Mouse (Mus musculus) fat pad, adult 2 months (tissue): ENCODE data around the gene Podn.

Experiments used
- DNase-seq: peaks from one replicate; pipeline ENCODE4 v3.0.0-alpha.2; 2011; ENCODE audit warnings: low read depth, low spot score; ENCODE audit errors: extremely low read depth

Podn gene

DNA sequence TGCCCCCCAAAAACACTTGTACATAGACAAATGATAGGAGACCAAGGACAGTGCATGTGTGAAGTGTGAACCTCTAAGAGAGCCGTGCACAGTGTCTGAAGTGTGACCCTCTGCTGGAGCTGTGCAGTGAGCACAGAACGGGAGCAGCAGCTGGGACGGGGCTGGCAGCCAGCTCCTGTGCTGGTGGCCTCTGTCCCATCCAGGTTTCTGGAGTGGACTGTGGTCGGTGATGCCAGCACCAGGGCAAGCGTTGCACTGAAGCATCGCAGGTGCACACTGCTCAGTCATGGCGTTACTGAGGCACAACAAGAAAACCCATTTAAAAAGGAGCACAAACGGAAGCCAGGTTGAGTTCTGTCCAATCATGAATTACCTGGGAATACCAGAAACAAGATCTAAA lies 50.1 kb downstream of the Podn start:
- DNase-seq = no peak

DNA sequence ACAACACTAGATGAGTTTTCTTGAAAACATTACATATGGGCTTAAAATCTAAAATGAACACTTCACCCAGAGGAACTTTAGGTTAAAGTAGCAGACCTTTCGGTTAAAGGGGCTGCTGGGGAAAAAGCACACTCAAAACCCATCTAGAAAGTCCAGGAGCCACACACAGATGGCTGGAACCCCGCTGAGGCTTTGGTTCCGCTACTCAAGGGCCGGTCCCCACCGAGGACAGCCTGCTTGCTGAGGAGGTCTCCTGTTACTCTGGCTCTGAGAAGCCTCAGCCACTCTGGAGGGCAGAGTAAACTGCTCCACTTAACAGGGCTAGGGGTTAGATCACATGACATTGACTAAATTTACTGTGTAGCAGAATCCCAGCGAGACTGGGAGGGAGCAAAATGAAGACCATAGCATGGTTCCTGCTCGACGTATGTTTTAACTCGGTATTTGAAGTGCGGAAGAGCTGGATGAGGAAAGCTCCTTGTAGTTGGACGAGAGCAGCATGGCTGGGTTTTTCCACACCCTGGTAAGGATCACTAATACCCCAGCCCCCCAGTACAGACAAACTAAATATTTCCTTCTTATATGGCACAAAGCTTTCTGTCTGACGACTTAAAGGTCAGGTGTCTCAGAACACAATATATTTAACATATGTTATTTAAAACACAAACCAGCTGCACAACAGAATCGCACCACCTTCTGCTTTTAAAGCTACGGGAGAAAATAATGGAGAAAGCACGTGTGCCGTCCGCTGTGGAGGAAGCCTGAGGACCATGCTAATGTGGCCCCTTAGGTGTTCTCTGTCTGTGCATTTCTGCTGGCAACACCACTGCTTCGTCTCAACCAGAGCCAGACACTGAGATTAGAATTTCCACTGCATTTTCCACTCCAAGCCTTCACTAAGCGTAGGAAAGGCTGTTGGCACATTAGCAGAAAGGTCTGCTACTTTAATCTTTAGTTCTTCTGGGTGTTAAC lies 50.8 kb downstream of the Podn start:
- no peak for DNase-seq

DNA sequence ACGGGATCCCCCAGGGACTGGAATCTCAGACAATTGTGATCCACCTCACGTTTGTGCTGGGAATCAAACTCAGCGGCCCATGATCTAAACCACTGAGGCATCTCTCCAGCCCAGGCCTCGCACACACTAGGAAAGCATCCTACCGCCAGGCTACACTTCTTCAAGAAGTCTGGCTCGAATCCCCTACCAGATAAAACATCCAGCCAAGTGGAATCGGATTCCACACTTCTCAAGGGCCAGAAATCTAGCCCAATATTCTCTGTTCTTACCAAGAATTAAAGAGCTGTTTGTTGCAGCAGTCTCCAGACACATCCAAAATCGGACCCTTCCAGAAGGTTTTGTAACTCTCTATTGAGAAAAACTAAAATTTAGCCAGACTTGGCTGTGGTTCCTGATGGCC lies 59.2 kb downstream of the Podn start:
- DNase-seq = no peak

DNA sequence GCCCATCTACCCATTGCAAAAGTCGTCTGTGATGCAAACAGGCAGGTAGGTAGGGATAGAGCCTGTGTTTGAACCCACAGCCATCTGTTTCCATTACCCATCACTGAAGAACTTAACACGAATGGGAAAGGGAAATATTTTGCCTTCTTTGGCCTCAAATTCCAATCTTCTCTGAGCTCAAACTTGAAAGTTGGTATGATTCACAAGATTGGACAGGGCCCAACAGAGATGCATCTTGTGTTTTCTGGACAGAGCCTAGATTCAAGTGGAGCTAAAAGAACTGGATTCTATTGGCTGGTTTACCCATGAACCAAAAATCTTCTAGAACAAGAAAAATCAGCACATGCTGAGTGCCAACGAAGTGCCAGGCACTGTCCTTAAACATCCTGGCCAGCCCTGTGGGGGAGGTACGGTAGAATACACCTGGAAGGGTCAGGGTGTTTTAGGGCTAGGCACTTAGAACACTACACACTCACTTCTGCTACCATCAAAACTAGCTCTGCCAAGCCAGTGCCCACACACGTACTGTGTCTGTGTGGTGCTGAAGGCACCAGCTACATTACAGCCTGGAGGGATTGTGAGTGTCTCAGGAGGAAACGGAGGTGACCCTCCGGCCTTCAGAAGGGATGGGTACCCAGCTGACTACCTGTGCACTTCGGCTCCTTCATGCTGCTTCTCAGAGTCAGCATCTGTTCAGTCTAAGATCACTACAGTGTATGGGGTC lies 63.0 kb downstream of the Podn start:
- no peak for DNase-seq

DNA sequence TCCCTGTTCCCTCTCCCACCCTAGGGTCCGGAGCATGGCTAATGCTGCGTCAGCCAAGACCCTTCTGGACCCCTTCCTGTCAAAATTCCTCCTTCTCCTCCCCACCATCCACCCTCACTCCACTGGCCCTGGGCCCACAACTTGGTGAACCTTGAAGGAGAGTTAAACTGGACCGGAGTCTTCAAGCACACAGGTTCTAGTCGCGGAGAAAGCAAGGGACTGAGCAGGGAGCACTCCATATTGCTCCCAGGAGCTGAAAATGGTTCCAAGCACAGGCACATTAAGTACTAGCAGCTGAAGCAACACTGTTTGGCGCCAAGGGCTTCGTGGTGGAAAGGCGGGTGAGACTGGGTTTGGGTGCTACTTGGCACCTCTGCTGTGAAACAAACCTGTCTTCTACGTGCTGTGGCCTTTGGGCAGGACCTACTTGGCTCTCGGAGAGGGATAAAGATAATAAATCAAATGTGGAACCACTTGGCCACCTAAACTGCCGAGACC lies 63.8 kb downstream of the Podn start:
- peak; percentile 88 for DNase-seq

DNA sequence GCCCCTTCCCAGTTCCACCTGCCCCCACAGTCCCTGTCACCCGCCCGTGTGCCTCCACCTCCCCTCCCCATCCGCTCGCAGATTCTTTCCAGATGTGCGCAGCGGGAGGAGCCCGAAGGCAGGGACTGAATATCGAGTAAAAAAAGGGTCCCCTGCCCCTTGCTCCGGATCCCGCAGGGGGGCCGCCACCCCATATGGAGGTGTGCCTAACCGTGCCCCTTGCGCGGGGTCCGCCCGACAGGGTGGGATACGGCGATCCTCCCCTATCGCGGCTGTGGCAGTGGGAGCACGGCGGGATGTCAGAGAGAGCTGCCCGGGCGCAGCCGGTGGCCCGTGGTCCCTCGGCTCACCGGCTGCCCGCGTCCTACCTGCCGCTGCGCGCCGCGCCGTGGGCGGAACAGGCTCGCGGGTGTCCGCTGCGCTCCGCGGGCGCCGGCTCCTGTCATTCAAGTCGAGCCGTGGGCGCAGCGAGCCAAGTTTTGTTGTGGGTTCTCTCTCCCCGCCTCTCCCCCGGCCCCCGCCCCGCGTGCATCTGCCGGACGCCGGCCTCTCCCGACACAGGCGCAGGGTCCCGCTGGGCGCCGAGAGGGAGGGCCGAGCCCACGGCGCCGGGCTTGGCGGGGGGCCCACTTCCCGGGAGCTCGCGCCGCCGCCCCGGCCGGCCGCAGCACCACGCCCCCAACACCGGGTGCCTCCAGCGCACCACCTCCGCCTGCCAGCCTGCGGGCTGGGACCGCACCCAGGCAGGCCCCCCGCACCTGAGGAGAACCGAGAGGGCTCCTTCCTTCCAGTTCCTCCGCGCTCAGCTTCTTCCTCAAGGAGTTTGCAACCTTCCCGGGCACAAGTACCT lies 64.5 kb downstream of the Podn start:
- DNase-seq = no peak

DNA sequence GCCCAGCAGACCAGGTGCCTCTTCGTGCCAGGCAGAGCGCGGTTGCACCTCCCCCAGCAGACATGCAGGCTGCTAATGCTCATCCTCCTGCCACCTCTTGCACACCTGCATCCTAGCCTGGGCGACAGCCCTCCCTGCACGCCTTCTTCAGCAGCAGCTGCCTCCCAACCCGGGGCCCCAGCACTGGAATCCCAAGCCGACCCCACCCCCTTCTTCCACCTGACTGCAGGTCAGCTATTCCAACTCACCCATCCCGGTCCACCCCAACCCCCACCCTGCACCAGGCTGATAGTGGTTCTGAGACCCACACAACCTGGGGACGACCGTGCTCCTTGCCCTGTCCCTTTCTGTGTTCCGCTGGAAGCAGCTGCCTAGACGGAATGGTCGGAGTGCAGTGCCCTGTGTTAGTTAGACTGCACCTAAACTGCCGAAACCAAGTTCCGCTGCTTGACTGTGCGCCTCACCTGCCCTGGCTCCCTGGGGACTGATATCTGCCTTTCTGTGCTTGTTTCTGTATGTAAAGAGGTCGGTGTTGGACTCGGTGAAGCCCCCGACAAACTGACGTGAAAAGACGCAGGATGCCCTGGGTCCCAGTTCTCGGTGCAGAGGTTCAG lies 65.2 kb downstream of the Podn start:
- no peak for DNase-seq

DNA sequence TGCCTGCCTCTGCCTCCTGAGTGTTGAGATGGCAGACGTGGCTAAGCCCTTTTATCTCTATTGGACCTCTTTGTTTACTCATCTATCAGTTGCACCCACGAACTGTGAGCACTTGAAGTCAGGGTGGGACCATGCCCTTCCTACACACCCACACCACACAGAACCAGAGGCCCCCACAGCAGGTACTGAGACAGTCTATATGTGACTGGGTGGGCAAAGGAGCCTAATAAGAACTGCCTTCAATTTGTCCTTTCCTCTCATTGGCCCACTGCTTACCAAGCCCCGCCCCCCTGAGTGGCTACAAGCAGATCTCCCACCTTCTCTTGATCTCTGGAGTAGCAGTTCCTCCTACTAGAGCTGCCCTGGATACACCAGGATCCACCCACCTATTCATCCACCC lies 70.1 kb downstream of the Podn start:
- no peak for DNase-seq

DNA sequence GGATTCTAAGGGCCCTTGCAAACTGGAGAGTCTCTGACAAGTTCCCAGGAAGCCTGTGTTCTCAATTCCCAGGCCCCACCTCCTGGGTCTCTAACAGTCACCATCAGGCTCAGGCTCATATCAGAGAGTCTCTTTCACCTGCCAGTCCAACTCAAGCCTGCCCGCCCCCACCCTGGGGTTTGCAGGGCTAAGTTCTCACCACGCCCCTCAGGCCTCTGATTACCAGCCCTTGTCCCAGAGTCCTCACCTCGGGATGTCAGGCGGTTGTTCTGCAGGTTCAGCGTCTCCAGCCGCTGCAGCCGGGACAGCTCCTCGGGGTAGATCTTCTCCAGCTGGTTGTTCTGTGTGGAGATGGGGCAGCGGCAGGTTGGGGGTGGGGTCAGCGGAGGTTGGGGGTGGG lies 71.0 kb downstream of the Podn start:
- no peak for DNase-seq

DNA sequence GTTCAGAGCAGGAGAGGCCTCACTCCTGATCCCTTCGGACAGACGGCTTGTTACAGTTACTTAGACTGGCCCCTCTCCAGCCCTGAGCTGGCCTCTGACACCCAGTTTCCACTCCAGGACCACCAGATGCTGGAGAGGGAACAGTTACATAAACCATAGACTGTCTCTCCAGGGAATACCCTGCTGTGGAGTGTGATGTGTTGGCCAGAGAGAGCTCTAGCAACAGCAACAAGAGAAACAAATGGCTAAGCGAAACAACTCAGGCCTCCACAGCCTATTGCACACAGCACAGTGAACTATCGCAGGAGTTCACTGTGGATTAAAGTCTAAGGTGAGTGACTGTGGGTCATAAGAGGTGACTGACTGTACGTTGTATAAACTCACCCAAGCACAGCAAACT lies 71.6 kb downstream of the Podn start:
- no peak for DNase-seq

DNA sequence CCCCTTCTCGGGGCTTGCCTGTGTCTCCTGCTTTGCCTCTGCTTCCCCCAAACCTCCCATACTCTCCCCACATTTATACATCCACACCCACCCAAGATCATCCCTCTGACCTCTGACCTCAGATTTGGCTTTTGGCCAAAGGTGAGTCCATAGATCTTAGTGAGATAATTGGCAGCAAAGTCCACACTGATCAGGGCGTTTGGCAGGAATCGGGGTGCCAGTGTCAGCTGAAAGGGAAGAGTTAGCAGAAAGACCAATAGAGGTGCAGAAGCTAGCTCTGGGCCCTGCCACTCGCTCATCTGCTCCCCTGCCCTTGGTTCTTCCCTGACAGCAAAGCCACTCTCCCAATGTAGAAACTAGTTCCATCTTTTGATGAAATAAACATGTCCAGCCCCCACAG lies 73.1 kb downstream of the Podn start:
- no peak for DNase-seq

DNA sequence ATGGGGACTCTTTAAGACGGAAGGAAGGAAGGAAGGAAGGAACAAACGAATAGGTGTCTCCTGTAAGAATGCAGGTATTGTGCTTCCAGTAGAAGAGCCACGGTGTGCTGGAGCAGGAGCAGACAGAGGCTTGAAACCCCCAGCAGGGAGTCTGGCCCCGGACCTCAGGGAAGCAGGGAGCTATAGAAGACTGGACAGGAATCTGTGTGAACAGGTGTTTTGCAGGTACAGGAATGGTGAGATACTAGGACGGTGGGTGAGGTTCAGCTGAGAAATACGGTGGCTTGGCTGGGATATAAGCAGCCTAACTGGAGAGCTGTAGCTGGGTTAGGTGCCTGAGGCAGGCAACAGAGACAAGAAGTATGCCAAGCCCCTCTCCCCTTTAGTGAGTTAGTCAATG lies 76.1 kb downstream of the Podn start:
- DNase-seq = no peak

DNA sequence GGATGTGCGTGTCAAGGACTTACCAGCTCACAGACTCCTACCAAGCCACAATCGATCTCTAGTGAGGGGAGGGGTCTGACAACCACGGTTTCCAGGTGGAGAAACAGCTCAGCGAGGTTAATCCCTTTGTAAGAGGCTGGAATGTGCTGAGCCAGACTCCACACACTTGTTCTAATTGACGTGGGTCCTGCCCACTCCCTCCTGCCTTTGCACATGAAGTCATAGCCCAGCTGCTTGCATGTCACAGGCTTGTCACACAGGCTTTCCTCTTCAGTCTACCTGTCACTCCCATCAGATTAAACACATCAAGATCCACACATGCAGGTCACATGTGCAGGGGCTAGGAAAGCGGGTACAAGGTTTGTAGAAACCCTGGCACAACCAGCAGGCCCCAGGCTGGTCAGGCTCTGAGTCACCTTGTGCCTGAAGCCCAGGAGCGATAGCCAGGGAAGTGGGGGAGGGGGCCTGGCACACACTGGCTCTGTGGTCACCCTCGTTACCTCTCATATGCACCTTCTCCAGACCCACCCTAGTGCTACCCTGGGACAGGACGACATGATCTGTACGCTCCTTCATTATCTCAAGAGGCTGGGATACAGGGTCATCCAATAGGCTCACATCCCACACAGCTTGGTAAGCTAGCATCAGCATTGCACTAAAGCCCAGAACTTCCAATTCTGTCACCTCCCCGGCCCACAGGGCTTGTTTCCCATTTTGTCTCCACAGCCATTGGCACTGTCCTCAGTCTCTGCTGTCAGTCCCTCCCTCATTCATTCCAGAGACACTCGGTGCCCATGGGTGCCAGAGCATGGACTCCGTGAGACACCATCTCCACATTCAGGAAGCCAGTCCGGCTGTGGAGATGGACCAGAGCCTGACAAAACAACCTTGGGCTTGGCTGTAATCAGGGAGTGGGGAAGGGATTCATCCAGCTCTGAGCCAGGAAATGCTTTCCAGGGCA lies 77.0 kb downstream of the Podn start:
- DNase-seq = no peak

DNA sequence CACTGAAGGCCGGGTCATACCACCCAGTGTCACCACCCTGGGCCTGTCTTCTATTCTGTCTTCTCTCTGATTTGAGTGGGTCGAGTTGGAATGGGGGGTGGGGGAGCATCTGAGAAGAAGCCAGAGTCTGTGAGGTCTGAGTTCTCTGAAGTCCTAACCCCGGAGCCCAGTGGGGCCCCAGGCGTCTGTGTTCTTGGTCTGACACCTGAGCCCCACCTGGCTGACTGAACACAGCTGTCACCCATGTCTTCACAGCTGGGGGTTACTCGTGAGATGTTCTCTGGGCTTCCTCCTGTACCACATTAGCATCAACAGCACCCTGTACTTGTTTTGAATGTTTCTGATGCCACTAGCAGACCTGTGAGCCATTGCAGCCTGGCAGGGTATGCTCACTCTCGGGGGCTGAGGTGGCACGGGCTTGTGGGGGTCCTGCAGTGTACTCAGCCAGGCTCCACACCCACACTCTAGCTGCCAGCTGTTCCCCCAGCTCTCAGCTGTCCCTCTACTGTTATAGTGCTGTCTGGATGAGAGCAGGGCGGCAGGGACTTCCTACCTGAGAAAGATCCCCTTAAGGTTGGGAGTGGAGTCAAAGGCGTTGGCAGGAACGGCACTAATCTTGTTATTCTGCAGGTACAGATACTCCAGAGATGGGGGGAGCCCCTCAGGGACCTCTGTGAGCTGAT lies 77.9 kb downstream of the Podn start:
- no peak for DNase-seq

DNA sequence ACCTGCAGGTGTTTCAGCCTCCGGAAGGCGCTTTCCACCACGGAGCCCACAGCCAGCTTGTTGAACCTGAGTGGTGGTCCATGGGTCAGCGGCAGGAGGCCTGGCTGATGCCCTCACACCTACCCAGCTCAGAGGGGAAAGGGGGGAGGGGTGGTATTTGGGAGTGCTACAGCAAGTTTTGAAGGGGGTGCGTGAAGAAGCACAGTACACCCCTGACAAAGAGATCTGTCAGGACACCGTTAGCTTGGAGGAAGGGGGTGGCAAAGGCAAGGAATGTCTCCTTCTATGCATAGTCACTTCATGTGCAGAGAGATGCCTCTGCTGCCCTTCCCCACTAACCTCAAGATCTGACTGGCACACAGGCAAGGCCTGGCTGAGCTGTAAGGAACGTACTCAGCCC lies 78.4 kb downstream of the Podn start:
- DNase-seq = no peak

DNA sequence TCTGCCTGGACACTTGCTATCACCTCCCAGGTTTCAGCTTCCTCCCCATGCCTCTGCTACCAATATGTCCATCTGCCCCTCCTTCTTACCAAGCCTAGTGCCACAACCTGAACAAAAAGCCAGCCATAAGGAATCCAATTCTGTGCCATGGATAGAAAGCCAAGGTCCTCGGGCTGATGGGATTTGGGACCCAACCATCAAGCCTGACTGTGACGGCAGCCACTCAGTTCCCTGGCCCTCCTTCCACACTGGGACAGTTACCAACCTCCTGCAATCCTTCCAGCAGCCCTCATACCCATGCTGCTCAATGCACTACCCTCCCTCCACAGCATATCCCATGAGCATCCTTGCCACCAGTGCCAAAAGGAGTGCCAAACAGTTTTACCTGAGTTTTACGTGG lies 79.9 kb downstream of the Podn start:
- DNase-seq = no peak

DNA sequence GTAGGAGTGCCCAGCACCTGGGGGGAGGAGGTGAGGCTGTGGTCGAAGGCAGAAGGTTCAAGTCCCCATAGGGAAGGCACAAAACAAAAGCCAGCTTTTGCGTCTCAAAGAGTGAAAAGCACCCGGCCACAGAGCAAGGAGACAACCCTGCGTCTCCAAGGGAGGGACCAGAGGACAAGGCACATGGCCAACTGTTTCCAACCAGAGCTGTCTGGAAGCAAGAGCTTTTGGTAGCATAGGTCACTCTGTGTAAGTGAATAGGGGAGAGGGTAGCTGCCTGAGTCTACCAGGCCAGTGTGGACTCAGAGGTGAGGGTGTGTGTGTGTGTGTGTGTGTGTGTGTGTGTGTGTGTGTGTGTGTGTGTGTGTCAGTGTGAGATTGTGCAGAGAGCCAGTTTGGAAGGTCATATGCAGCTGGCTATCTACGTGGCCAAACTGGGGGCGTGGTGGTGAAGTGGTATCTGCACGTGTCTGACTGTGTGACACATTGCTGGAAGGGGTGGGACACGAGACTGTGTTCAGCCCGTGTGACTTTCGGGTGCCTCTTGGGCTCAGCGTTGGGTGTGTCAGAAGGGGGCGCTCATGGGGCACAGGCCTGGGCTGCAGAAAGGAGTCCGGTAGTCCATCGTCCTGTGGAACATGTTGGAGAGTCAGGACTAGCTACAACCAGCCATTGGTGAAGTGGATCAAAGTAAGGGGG lies 81.0 kb downstream of the Podn start:
- no peak for DNase-seq

DNA sequence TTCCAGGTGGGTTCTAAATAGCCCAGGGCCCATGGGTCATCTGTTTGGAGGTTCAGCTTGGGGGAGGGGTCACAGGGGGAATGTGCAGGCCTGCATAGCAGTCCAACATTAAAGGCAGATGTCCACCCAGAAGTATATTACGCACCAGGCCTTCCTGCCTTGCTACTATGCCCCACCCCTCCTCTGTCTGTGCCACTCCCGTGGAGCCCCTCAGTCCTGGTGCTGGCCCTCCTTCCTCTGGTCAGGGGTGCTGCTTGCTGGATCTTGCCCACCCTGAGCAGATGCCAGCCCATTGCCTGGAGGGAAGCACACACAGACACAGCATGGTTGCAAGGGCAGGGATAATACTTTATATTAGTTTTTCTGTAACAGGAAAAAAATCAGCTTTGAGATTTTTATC lies 81.8 kb downstream of the Podn start:
- no peak for DNase-seq
